Mouse (Mus musculus) MEL (cell line): Measurements from ENCODE around the gene Thbs3. TPM values are rescaled to one million over a fixed set of nuclear protein-coding genes. Genes with fewer than 3 reads are reported as not detected.

Experiments
- DNase-seq: peaks from one replicate; pipeline ENCODE4 v3.0.0; 2011; ENCODE audit warnings: low read depth, low spot score
- H3K27ac ChIP-seq: 2 replicates; pipeline ENCODE4 v1.5.1; 2012; ENCODE audit warnings: low read depth, mild to moderate bottlenecking, control low read depth, low read length, moderate library complexity; ENCODE audit not compliant: control insufficient read depth
- H3K27me3 ChIP-seq, 2 experiments: fragments of 150-350 bp in 1 of 2; sonication (generic) in 1 of 2; 2 replicates each; pipeline ENCODE4 v1.6.1; 2012; ENCODE audit warnings: low read length in 2 of 2, mild to moderate bottlenecking in 2 of 2, improper control_type of control experiment in 1 of 2, moderate library complexity in 1 of 2; ENCODE audit not compliant: insufficient read depth in 2 of 2, control insufficient read depth in 1 of 2
- H3K36me3 ChIP-seq, 2 experiments: 2 replicates each; pipeline ENCODE4 v1.6.1; 2012 to 2014; ENCODE audit warnings: low read length in 2 of 2, improper control_type of control experiment in 1 of 2, inconsistent platforms in 1 of 2, mild to moderate bottlenecking in 1 of 2; ENCODE audit not compliant: insufficient read depth in 2 of 2, control insufficient read depth in 1 of 2
- H3K4me1 ChIP-seq, 2 experiments: fragments of 150-350 bp in 1 of 2; sonication (generic) in 1 of 2; 2 replicates each; pipeline ENCODE4 v1.6.1; 2012; ENCODE audit warnings: low read length in 2 of 2, improper control_type of control experiment in 1 of 2, mild to moderate bottlenecking in 1 of 2; ENCODE audit not compliant: insufficient read depth in 2 of 2, control insufficient read depth in 1 of 2
- H3K4me3 ChIP-seq, 2 experiments: fragments of 150-350 bp in 1 of 2; sonication (generic) in 1 of 2; 2 replicates each; pipeline ENCODE4 v1.5.1; 2012; ENCODE audit warnings: low read depth in 2 of 2, low read length in 2 of 2, mild to moderate bottlenecking in 2 of 2, moderate library complexity in 2 of 2, control low read depth in 1 of 2, improper control_type of control experiment in 1 of 2; ENCODE audit not compliant: control insufficient read depth in 1 of 2, insufficient read depth in 1 of 2
- H3K79me2 ChIP-seq: 2 replicates; pipeline ENCODE4 v1.6.1; 2012; ENCODE audit warnings: mild to moderate bottlenecking, low read length, moderate library complexity; ENCODE audit not compliant: control insufficient read depth, poor library complexity, insufficient read depth
- H3K9ac ChIP-seq: 2 replicates; pipeline ENCODE4 v1.6.1; 2012; ENCODE audit warnings: low read depth, mild to moderate bottlenecking, control low read depth, low read length, moderate library complexity; ENCODE audit not compliant: control insufficient read depth, poor library complexity, severe bottlenecking
- H3K9me3 ChIP-seq: fragments of 150-350 bp; sonication (generic); replicated peaks from 2 replicates; pipeline ENCODE4 v1.6.1; 2012; ENCODE audit warnings: mild to moderate bottlenecking, low read length, improper control_type of control experiment, moderate library complexity; ENCODE audit not compliant: insufficient read depth
- CHD1 ChIP-seq: IDR thresholded peaks from 2 replicates; pipeline ENCODE4 v1.6.1; 2012; ENCODE audit warnings: low read depth, mild to moderate bottlenecking, inconsistent platforms, low read length, improper control_type of control experiment
- ETS1 ChIP-seq: IDR thresholded peaks from 2 replicates; pipeline ENCODE4 v1.6.1; 2012; ENCODE audit warnings: low read depth, mild to moderate bottlenecking, inconsistent platforms, low read length, improper control_type of control experiment, moderate library complexity
- MAZ ChIP-seq: IDR thresholded peaks from 2 replicates; pipeline ENCODE4 v1.6.1; 2012; ENCODE audit warnings: low read depth, mild to moderate bottlenecking, inconsistent platforms, low read length, improper control_type of control experiment
- MXI1 ChIP-seq: IDR thresholded peaks from 2 replicates; pipeline ENCODE4 v1.6.1; 2011; ENCODE audit warnings: mild to moderate bottlenecking, low read depth, low read length, improper control_type of control experiment
- NELFE ChIP-seq: IDR thresholded peaks from 2 replicates; pipeline ENCODE4 v1.6.1; 2011; ENCODE audit warnings: low read depth, low read length, improper control_type of control experiment
- NRF1 ChIP-seq: IDR thresholded peaks from 2 replicates; pipeline ENCODE4 v1.6.1; 2014; ENCODE audit warnings: low read depth, mild to moderate bottlenecking, inconsistent platforms, low read length, improper control_type of control experiment, moderate library complexity; ENCODE audit not compliant: poor library complexity, insufficient read depth, severe bottlenecking
- POLR2AphosphoS2 ChIP-seq: IDR thresholded peaks from 2 replicates; pipeline ENCODE4 v1.6.1; 2011; ENCODE audit warnings: low read length, improper control_type of control experiment
- POLR2AphosphoS5 ChIP-seq: IDR thresholded peaks from 2 replicates; pipeline ENCODE4 v1.6.1; 2012; ENCODE audit warnings: low read depth, borderline replicate concordance, mild to moderate bottlenecking, inconsistent platforms, low read length, moderate library complexity, mixed read lengths
- RAD21 ChIP-seq: IDR thresholded peaks from 2 replicates; pipeline ENCODE4 v1.6.1; 2011; ENCODE audit warnings: mild to moderate bottlenecking, low read depth, low read length, improper control_type of control experiment
- RCOR1 ChIP-seq: IDR thresholded peaks from 2 replicates; pipeline ENCODE4 v1.6.1; 2012; ENCODE audit warnings: low read depth, mild to moderate bottlenecking, inconsistent platforms, low read length, improper control_type of control experiment
- SMC3 ChIP-seq: IDR thresholded peaks from 2 replicates; pipeline ENCODE4 v1.6.1; 2011; ENCODE audit warnings: low read depth, low read length, improper control_type of control experiment
- TCF12 ChIP-seq: IDR thresholded peaks from 2 replicates; pipeline ENCODE4 v1.6.1; 2014; ENCODE audit warnings: low read depth, mild to moderate bottlenecking, inconsistent platforms, low read length, improper control_type of control experiment, moderate library complexity
- UBTF ChIP-seq: IDR thresholded peaks from 2 replicates; pipeline ENCODE4 v1.6.1; 2012; ENCODE audit warnings: low read depth, mild to moderate bottlenecking, inconsistent platforms, low read length, improper control_type of control experiment, moderate library complexity, borderline replicate concordance; ENCODE audit not compliant: insufficient read depth
- ZMIZ1 ChIP-seq: IDR thresholded peaks from 2 replicates; pipeline ENCODE4 v1.6.1; 2012; ENCODE audit warnings: low read depth, mild to moderate bottlenecking, inconsistent platforms, low read length, improper control_type of control experiment, moderate library complexity
- ZNF384 ChIP-seq: IDR thresholded peaks from 2 replicates; pipeline ENCODE4 v1.6.1; 2012; ENCODE audit warnings: low read depth, mild to moderate bottlenecking, inconsistent platforms, low read length, improper control_type of control experiment
- polyA plus RNA-seq, 2 experiments: library from polyadenylated mRNA; stranded (reverse) in 1 of 2; unstranded in 1 of 2; fragments of >175 nt in 1 of 2; fragments of >200 nt in 1 of 2; gene quantifications; 2 replicates each; pipeline versions ENCODE4 v1.2.1 to v1.2.4; 2012; ENCODE audit warnings: low replicate concordance in 2 of 2, low read depth in 1 of 2; ENCODE audit not compliant: insufficient read length in 2 of 2, insufficient read depth in 1 of 2, missing spikeins in 1 of 2
- total RNA-seq: library from RNA; depleted of rRNA; stranded (reverse); fragments of 300-350 nt; gene quantifications from 2 replicates; pipeline ENCODE4 v1.2.3, GENCODE M21; 2012

Thbs3 gene
- total and polyA plus RNA-seq, 3 experiments: 1.8 to 4.9 TPM; not detected in 1

GRCm38 (mm10) chr3:89225321-89225815, 10.4 kb downstream of the Thbs3 start:
- Histone ChIP-seq H3K79me2 (no peaks in the 10 kb centered on the region), H3K4me1 (peaks cover 2 to 8% of the 10 kb centered on the region in 2 experiments; a peak in 3 of 4 replicates), H3K9me3 (no peaks in the 10 kb centered on the region), H3K36me3 (peaks cover 0 to 2% of the 10 kb centered on the region in 2 experiments; a peak in 1 of 4 replicates), H3K27me3 (no peaks in the 10 kb centered on the region), H3K27ac (no peak overlapping the region), H3K4me3 (no peak overlapping the region), H3K9ac (no peak overlapping the region)
- DNase-seq: no peak
- TF ChIP-seq MXI1: no peak

GRCm38 (mm10) chr3:89225918-89226317, 10.9 kb downstream of the Thbs3 start:
- Histone ChIP-seq H3K9me3 (no peaks in the 10 kb centered on the region), H3K9ac (no peak overlapping the region), H3K27ac (no peak overlapping the region), H3K4me1 (peaks cover 2 to 8% of the 10 kb centered on the region in 2 experiments; a peak in 3 of 4 replicates), H3K27me3 (no peaks in the 10 kb centered on the region), H3K4me3 (no peak overlapping the region), H3K36me3 (peaks cover 0 to 2% of the 10 kb centered on the region in 2 experiments; a peak in 1 of 4 replicates), H3K79me2 (no peaks in the 10 kb centered on the region)
- DNase-seq: no peak
- TF ChIP-seq POLR2AphosphoS2: no peak
- no peak for TF ChIP-seq RAD21
- no peak for TF ChIP-seq UBTF
- no peak for TF ChIP-seq RCOR1
- TF ChIP-seq SMC3: no peak
- no peak for TF ChIP-seq NELFE
- no peak for TF ChIP-seq POLR2AphosphoS5
- TF ChIP-seq ZNF384: no peak
- TF ChIP-seq CHD1: no peak
- TF ChIP-seq NRF1: no peak
- TF ChIP-seq ETS1: no peak
- no peak for TF ChIP-seq TCF12
- TF ChIP-seq ZMIZ1: no peak
- no peak for TF ChIP-seq MAZ
